Mouse (Mus musculus) small intestine, adult 2 months (tissue): ENCODE data around the gene Dusp10. TPM values are rescaled to one million over a fixed set of nuclear protein-coding genes. Genes with fewer than 3 reads are reported as not detected.

ENCODE experiments used
- H3K27ac ChIP-seq: fragments of 200-500 bp; 2 replicates; pipeline ENCODE4 v1.5.1; 2012; ENCODE audit warnings: low read depth, low read length, control low read depth, inconsistent platforms; ENCODE audit not compliant: insufficient read depth
- H3K27me3 ChIP-seq: fragments of 200-500 bp; 2 replicates; pipeline ENCODE4 v1.6.1; 2012; ENCODE audit warnings: mild to moderate bottlenecking, moderate library complexity, low read length, inconsistent platforms; ENCODE audit not compliant: control insufficient read depth, insufficient read depth
- H3K36me3 ChIP-seq: fragments of 200-500 bp; 2 replicates; pipeline ENCODE4 v1.6.1; 2012; ENCODE audit warnings: mild to moderate bottlenecking, low read length, control low read depth, inconsistent platforms; ENCODE audit not compliant: control insufficient read depth, insufficient read depth
- H3K4me1 ChIP-seq: fragments of 200-500 bp; 2 replicates; pipeline ENCODE4 v1.6.1; 2012; ENCODE audit warnings: low read length, inconsistent platforms, mixed read lengths; ENCODE audit not compliant: control insufficient read depth, insufficient read depth, insufficient read length
- H3K4me3 ChIP-seq: fragments of 200-500 bp; 2 replicates; pipeline ENCODE4 v1.5.1; 2012; ENCODE audit warnings: low read depth, mild to moderate bottlenecking, control low read depth, inconsistent platforms, low read length, moderate library complexity
- CTCF ChIP-seq: fragments of 200-500 bp; IDR thresholded peaks from 2 replicates; pipeline ENCODE4 v1.5.1; 2012; ENCODE audit warnings: low read depth, mild to moderate bottlenecking, control low read depth, inconsistent platforms, low read length, moderate library complexity, mixed read lengths; ENCODE audit not compliant: insufficient replicate concordance, insufficient read length; ENCODE audit errors: extremely low read depth
- POLR2A ChIP-seq: fragments of 200-500 bp; IDR thresholded peaks from 2 replicates; pipeline ENCODE4 v1.6.1; 2012; ENCODE audit warnings: low read depth, mild to moderate bottlenecking, control low read depth, inconsistent platforms, low read length, moderate library complexity
- WGBS: fragments of 180-500 bp; shearing (Covaris S2); methylation state at CpG from one replicate; pipeline ENCODE4 v1.1.7; 2018; 5-methylcytosine and 5-hydroxymethylcytosine counted together
- polyA plus RNA-seq: library from polyadenylated mRNA; depleted of rRNA; stranded (reverse); fragments of >200 nt; gene quantifications from 2 replicates; pipeline ENCODE4 v1.2.3, GENCODE M21; 2012; rRNA removed

Gene Dusp10
- 7.6 and 26.9 TPM in 2 replicates for polyA plus RNA-seq

- 89% methylated on average over 4 of the region's 4 CpGs for WGBS
- TF ChIP-seq CTCF (no peak), POLR2A (no peak)
Observed at GRCm38 (mm10) chr1:184013106-184013505, at the start of gene Dusp10. Dusp10 (plus strand) TSS chr1:184013302.

GRCm38 (mm10) chr1:183965341-183965740 lies 47.8 kb upstream of the Dusp10 start:
- 71% methylated on average over 4 of the region's 4 CpGs for WGBS
- no peak overlapping the region for H3K4me3 ChIP-seq
- no peak overlapping the region for H3K27ac ChIP-seq
- H3K4me1 ChIP-seq, result no peaks in the 10 kb centered on the region
- no peak for TF ChIP-seq POLR2A
- TF ChIP-seq CTCF, result no peak
- H3K27me3 ChIP-seq, result no peaks in the 10 kb centered on the region
- H3K36me3 ChIP-seq, result no peaks in the 10 kb centered on the region

More at GRCm38 (mm10) chr1:184013106-184013505, at the start of gene Dusp10:
- Histone ChIP-seq H3K27me3 (no peaks in the 10 kb centered on the region), H3K36me3 (no peaks in the 10 kb centered on the region), H3K27ac (no peak within 1 kb of the TSS), H3K4me3 (no peak within 1 kb of the TSS), H3K4me1 (no peaks in the 10 kb centered on the region)

GRCm38 (mm10) chr1:183969265-183969664 lies 43.8 kb upstream of the Dusp10 start:
- H3K4me3 ChIP-seq, result no peak overlapping the region
- H3K36me3 ChIP-seq, result no peaks in the 10 kb centered on the region
- TF ChIP-seq POLR2A (no peak), CTCF (no peak)
- H3K27ac ChIP-seq, result no peak overlapping the region
- H3K27me3 ChIP-seq, result no peaks in the 10 kb centered on the region
- WGBS, result 66% methylated on average over 1 of the region's 1 CpGs
- H3K4me1 ChIP-seq, result no peaks in the 10 kb centered on the region

- Histone ChIP-seq H3K4me3 (no peak overlapping the region), H3K27ac (peak overlapping the region; percentile 46; the same call in 1 of the 2 replicates), H3K27me3 (no peaks in the 10 kb centered on the region), H3K4me1 (peaks cover 5% of the 10 kb centered on the region), H3K36me3 (no peaks in the 10 kb centered on the region)
- 76% methylated on average over 9 of the region's 9 CpGs for WGBS
- no peak for TF ChIP-seq CTCF
- TF ChIP-seq POLR2A, result no peak
Observed at GRCm38 (mm10) chr1:183979814-183980243, 33.3 kb upstream of the Dusp10 start.

- Histone ChIP-seq H3K4me1 (peaks cover 5% of the 10 kb centered on the region), H3K4me3 (no peak overlapping the region), H3K36me3 (no peaks in the 10 kb centered on the region), H3K27me3 (no peaks in the 10 kb centered on the region), H3K27ac (no peak overlapping the region)
- no peak for TF ChIP-seq POLR2A
- TF ChIP-seq CTCF, result no peak
- 44% methylated on average over 13 of the region's 13 CpGs for WGBS
Observed at GRCm38 (mm10) chr1:183982108-183982507, 31.0 kb upstream of the Dusp10 start.

GRCm38 (mm10) chr1:183987711-183988245 lies 25.3 kb upstream of the Dusp10 start:
- TF ChIP-seq CTCF (no peak), POLR2A (no peak)
- Histone ChIP-seq H3K4me1 (no peaks in the 10 kb centered on the region), H3K27me3 (no peaks in the 10 kb centered on the region), H3K36me3 (no peaks in the 10 kb centered on the region), H3K4me3 (no peak overlapping the region), H3K27ac (no peak overlapping the region)
- WGBS, result 82% methylated on average over 7 of the region's 7 CpGs

GRCm38 (mm10) chr1:183991921-183992320 lies 21.2 kb upstream of the Dusp10 start:
- Histone ChIP-seq H3K4me3 (no peak overlapping the region), H3K4me1 (no peaks in the 10 kb centered on the region), H3K27me3 (no peaks in the 10 kb centered on the region), H3K27ac (no peak overlapping the region), H3K36me3 (no peaks in the 10 kb centered on the region)
- no peak for TF ChIP-seq POLR2A
- 84% methylated on average over 2 of the region's 2 CpGs for WGBS
